Mouse (Mus musculus): ENCODE measurements around the gene Ttc6. TPM values are rescaled to one million over a fixed set of nuclear protein-coding genes. Genes with fewer than 3 reads are reported as not detected.

The Ttc6 gene
- total RNA-seq, 1 experiment: 0.18 TPM

DNA sequence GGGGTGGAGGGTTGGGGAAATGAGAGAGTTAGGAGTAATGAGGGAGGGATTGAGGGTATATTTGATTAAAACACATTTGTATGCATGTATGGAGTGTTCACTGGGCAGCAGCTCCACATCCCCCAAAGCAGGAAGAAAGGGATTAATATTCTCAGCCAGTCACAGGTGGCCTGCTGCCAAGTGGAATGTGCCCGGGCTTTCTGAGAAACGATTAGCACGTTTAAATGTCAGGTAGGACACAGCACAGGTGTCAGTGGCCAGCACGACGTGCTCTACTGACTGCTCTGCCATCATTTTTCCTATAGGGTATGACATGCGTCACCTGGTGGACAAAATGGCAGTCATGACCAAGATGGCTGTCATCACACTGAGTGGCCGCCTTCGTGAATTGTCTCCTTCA, 86.8 kb downstream of the Ttc6 start:
- in situ Hi-C loops (cut with MboI; ENCODE audit: low sequenced_read_pairs in 2 of 2, unreplicated experiment in 2 of 2): no loop called here

DNA sequence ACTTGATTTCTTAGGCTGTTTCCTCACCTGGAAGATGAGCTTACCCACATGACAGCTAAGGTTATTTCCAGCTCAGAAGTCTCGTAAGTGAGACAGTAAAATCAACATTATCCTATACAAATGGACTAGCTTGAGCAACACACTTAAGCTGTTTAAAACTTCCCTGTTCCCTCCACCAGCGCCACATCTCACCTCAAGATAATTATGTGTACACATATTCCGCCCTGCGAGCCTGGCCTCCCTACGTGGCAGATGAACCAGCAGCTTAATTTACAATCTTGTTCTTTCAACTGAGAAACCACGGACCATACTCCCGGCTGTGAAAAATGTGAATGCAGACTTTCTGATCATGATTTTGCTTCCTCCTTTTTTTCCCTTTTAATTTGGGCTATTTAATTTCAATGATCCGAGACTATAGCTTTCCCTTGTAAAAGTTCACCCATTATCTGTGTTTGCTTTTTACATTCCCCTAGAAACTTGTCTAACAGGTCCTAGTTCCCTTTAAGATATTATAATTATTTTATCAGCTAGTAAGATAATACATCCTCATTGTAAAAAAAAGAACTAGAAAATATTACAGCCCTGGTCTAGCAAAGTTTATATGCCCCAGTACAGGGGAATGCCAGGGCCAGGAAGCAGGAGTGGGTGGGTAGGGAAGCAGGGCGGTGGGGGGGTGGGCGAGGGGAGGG, 99.2 kb downstream of the Ttc6 start:
- DNase-seq (ENCODE audit: low read depth, low spot score): no peak
- H3K36me3 ChIP-seq (ENCODE audit: control insufficient read depth, insufficient read depth, low read length, poor library complexity, severe bottlenecking): no peaks in the 10 kb centered on the region
- no peak overlapping the region for H3K9ac ChIP-seq (ENCODE audit: insufficient read depth, low read depth, low read length, poor library complexity, severe bottlenecking)
- H3K4me3 ChIP-seq (ENCODE audit: insufficient read depth in 1 of 2, low read depth in 1 of 2, low read length in 2 of 2, poor library complexity in 1 of 2, severe bottlenecking in 1 of 2): no peak overlapping the region
- H3K27ac ChIP-seq (ENCODE audit: insufficient read depth, low read depth, low read length, poor library complexity, severe bottlenecking): no peak overlapping the region
- no peak for TF ChIP-seq HCFC1 (IDR thresholded peaks at IDR 0.05; ENCODE audit: borderline replicate concordance, insufficient read depth, low read length)
- TF ChIP-seq ZC3H11A (IDR thresholded peaks at IDR 0.05; ENCODE audit: borderline replicate concordance, low read depth, low read length): no peak
- TF ChIP-seq CHD2 (IDR thresholded peaks at IDR 0.05; ENCODE audit: low read depth, low read length): no peak
- TF ChIP-seq MAFK (IDR thresholded peaks at IDR 0.05; ENCODE audit: insufficient read depth, low read depth, low read length): no peak
- TF ChIP-seq ZNF384 (IDR thresholded peaks at IDR 0.05; ENCODE audit: low read depth, low read length): no peak
- H3K9me3 ChIP-seq (ENCODE audit: control insufficient read depth, insufficient read depth, low read depth, low read length): no peaks in the 10 kb centered on the region
- in situ Hi-C loops (cut with MboI; ENCODE audit: low sequenced_read_pairs in 2 of 2, unreplicated experiment in 2 of 2): no loop called here
- no peaks in the 10 kb centered on the region for H3K4me1 ChIP-seq (ENCODE audit: control insufficient read depth in 2 of 2, insufficient read depth in 2 of 2, low read length in 2 of 2, poor library complexity in 1 of 2)

More for the DNA sequence above, 86.8 kb downstream of the Ttc6 start:
- no peak for TF ChIP-seq ZC3H11A (IDR thresholded peaks at IDR 0.05; ENCODE audit: borderline replicate concordance, low read depth, low read length)
- no peak for TF ChIP-seq ZNF384 (IDR thresholded peaks at IDR 0.05; ENCODE audit: low read depth, low read length)
- no peak for TF ChIP-seq CHD2 (IDR thresholded peaks at IDR 0.05; ENCODE audit: low read depth, low read length)
- no peak for TF ChIP-seq HCFC1 (IDR thresholded peaks at IDR 0.05; ENCODE audit: borderline replicate concordance, insufficient read depth, low read length)
- no peak for TF ChIP-seq MAFK (IDR thresholded peaks at IDR 0.05; ENCODE audit: insufficient read depth, low read depth, low read length)
- Histone ChIP-seq H3K9me3 (ENCODE audit: control insufficient read depth, insufficient read depth, low read depth, low read length) (no peaks in the 10 kb centered on the region), H3K27ac (ENCODE audit: insufficient read depth, low read depth, low read length, poor library complexity, severe bottlenecking) (no peak overlapping the region), H3K9ac (ENCODE audit: insufficient read depth, low read depth, low read length, poor library complexity, severe bottlenecking) (no peak overlapping the region), H3K4me1 (ENCODE audit: control insufficient read depth in 2 of 2, insufficient read depth in 2 of 2, low read length in 2 of 2, poor library complexity in 1 of 2) (no peaks in the 10 kb centered on the region), H3K4me3 (ENCODE audit: insufficient read depth in 1 of 2, low read depth in 1 of 2, low read length in 2 of 2, poor library complexity in 1 of 2, severe bottlenecking in 1 of 2) (no peak overlapping the region), H3K36me3 (ENCODE audit: control insufficient read depth, insufficient read depth, low read length, poor library complexity, severe bottlenecking) (no peaks in the 10 kb centered on the region)
- DNase-seq (ENCODE audit: low read depth, low spot score): no peak

DNA sequence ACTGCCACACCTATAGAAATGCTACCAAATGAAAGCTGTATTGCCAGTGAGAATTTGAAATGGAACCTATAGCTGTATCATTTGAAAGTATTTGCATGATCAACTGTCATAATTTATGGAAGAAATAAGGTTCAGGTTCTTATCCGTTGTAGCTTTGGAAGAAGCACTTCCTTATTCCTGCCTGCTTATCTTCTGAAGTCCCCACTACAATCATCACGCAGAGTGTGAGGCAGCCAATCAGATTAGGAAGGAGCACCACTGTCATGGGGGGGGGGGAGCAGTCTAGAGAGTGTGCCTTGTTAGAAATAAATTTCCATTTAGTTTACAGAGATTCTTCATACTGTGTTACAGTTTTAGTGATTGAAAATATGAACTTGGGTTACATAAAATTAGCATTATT, 108.5 kb downstream of the Ttc6 start:
- in situ Hi-C loops (cut with MboI; ENCODE audit: low sequenced_read_pairs in 2 of 2, unreplicated experiment in 2 of 2): no loop called here
- DNase-seq (ENCODE audit: low read depth, low spot score): no peak

DNA sequence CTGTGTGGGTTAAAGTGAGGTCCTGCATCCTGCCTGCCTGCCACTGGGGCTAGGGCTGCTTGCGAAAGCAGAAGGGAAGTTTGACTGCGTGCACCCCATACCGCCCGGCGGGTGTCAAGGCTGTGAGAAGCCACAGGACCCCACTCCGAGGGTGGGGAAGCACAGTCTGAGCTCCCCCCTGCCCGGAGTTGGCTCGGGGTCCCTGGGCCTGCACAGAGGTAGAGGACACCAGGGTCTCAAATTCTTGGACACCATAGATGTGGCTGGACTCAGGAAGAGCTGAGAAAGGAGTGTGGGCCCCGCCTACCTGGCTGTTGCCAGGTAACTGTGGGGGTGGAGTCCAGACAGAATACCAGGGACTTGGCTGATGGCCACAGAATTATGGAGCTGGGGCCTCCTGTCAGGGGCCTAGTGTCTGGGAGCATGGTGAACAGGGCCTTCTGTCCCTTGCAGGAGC, 121.1 kb downstream of the Ttc6 start:
- Histone ChIP-seq H3K9ac (ENCODE audit: insufficient read depth, low read depth, low read length, poor library complexity, severe bottlenecking) (no peak overlapping the region), H3K4me3 (ENCODE audit: insufficient read depth in 1 of 2, low read depth in 1 of 2, low read length in 2 of 2, poor library complexity in 1 of 2, severe bottlenecking in 1 of 2) (peak overlapping the region in 1 of 2 experiments; percentile 58; a peak in 1 of 4 replicates), H3K27ac (ENCODE audit: insufficient read depth, low read depth, low read length, poor library complexity, severe bottlenecking) (no peak overlapping the region), H3K36me3 (ENCODE audit: control insufficient read depth, insufficient read depth, low read length, poor library complexity, severe bottlenecking) (no peaks in the 10 kb centered on the region), H3K4me1 (ENCODE audit: control insufficient read depth in 2 of 2, insufficient read depth in 2 of 2, low read length in 2 of 2, poor library complexity in 1 of 2) (no peaks in the 10 kb centered on the region), H3K9me3 (ENCODE audit: control insufficient read depth, insufficient read depth, low read depth, low read length) (no peaks in the 10 kb centered on the region)
- TF ChIP-seq MAFK (IDR thresholded peaks at IDR 0.05; ENCODE audit: insufficient read depth, low read depth, low read length) (no peak), ZC3H11A (IDR thresholded peaks at IDR 0.05; ENCODE audit: borderline replicate concordance, low read depth, low read length) (no peak), CHD2 (IDR thresholded peaks at IDR 0.05; ENCODE audit: low read depth, low read length) (no peak), ZNF384 (IDR thresholded peaks at IDR 0.05; ENCODE audit: low read depth, low read length) (no peak), HCFC1 (IDR thresholded peaks at IDR 0.05; ENCODE audit: borderline replicate concordance, insufficient read depth, low read length) (no peak)
- peak; percentile 2 for DNase-seq (ENCODE audit: low read depth, low spot score)
- in situ Hi-C loops (cut with MboI; ENCODE audit: low sequenced_read_pairs in 2 of 2, unreplicated experiment in 2 of 2): no loop called here

More for the DNA sequence above, 108.5 kb downstream of the Ttc6 start:
- H3K4me1 ChIP-seq (ENCODE audit: control insufficient read depth in 2 of 2, insufficient read depth in 2 of 2, low read length in 2 of 2, poor library complexity in 1 of 2): no peaks in the 10 kb centered on the region
- H3K4me3 ChIP-seq (ENCODE audit: insufficient read depth in 1 of 2, low read depth in 1 of 2, low read length in 2 of 2, poor library complexity in 1 of 2, severe bottlenecking in 1 of 2): no peak overlapping the region
- H3K9ac ChIP-seq (ENCODE audit: insufficient read depth, low read depth, low read length, poor library complexity, severe bottlenecking): no peak overlapping the region
- H3K27ac ChIP-seq (ENCODE audit: insufficient read depth, low read depth, low read length, poor library complexity, severe bottlenecking): no peak overlapping the region
- H3K9me3 ChIP-seq (ENCODE audit: control insufficient read depth, insufficient read depth, low read depth, low read length): no peaks in the 10 kb centered on the region
- TF ChIP-seq MAFK (IDR thresholded peaks at IDR 0.05; ENCODE audit: insufficient read depth, low read depth, low read length): no peak
- no peak for TF ChIP-seq ZC3H11A (IDR thresholded peaks at IDR 0.05; ENCODE audit: borderline replicate concordance, low read depth, low read length)
- no peak for TF ChIP-seq HCFC1 (IDR thresholded peaks at IDR 0.05; ENCODE audit: borderline replicate concordance, insufficient read depth, low read length)
- no peak for TF ChIP-seq ZNF384 (IDR thresholded peaks at IDR 0.05; ENCODE audit: low read depth, low read length)
- TF ChIP-seq CHD2 (IDR thresholded peaks at IDR 0.05; ENCODE audit: low read depth, low read length): no peak
- H3K36me3 ChIP-seq (ENCODE audit: control insufficient read depth, insufficient read depth, low read length, poor library complexity, severe bottlenecking): no peaks in the 10 kb centered on the region
